8 mouse cellular contexts compared by ENCODE assay signal in the genomic region with DNA sequence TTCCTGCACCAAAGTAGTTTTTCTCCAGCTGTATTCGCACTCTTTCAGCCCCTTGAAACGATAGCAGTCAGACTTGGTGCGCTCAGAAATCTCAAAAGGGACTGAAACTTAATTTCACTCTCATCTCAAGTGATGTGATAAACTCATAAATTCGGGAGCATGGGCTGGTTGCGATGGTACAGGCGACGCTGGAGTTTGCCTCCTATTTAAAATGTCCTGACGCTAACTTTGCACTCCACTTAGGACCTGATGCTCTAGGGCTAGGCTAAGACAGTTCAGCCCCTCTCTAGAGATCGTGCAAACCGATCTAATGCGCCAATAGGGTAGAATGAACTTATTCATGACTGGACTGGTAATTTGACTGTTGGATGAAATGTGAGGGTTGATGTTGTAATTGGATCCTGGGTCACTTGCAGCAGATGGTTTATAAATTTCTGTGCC. TPM values are rescaled to one million over a fixed set of nuclear protein-coding genes. Genes with fewer than 3 reads are reported as not detected.
DNase-seq lines count a peak whose midpoint lies in the region; ATAC-seq and TF ChIP-seq lines count a peak whose summit lies in the region.

No protein-coding gene starts in this region.

- H3K4me1 ChIP-seq in heart, embryonic 11.5 days (ENCODE audit: control insufficient read depth, insufficient read depth, low read length), result peaks cover 4% of the 10 kb centered on the region
- no peaks in the 10 kb centered on the region for H3K4me1 ChIP-seq in intestine, postnatal 0 days (replicated peaks; ENCODE audit: control insufficient read depth, insufficient read depth, low read length)

- H3K4me3 ChIP-seq in heart, embryonic 11.5 days (ENCODE audit: low read depth, low read length), result peak overlapping the region; percentile 95
- H3K4me3 ChIP-seq in intestine, postnatal 0 days (ENCODE audit: low read depth, low read length), result peak overlapping the region; percentile 91

- TF ChIP-seq CTCF in intestine, postnatal 0 days (IDR thresholded peaks at IDR 0.05; ENCODE audit: low read depth), result no peak

- WGBS in heart, embryonic 11.5 days (ENCODE audit: insufficient replicate concordance), result 1% methylated on average over 11 of the region's 11 CpGs
- under 1% methylated on average over 11 of the region's 11 CpGs for WGBS in intestine, postnatal 0 days

- H3K27me3 ChIP-seq in heart, embryonic 11.5 days (ENCODE audit: control insufficient read depth, insufficient read depth, low read length), result no peaks in the 10 kb centered on the region
- no peaks in the 10 kb centered on the region for H3K27me3 ChIP-seq in intestine, postnatal 0 days (replicated peaks; ENCODE audit: control insufficient read depth, insufficient read depth, low read length)

- H3K9ac ChIP-seq in heart, embryonic 11.5 days (ENCODE audit: low read depth, low read length), result peak overlapping the region; percentile 100
- H3K9ac ChIP-seq in intestine, postnatal 0 days (ENCODE audit: low read depth, low read length), result peak overlapping the region; percentile 96

- peak overlapping the region; percentile 74 for H3K4me2 ChIP-seq in heart, embryonic 11.5 days
- peak overlapping the region; percentile 95 for H3K4me2 ChIP-seq in intestine, postnatal 0 days (replicated peaks; ENCODE audit: low read depth)

- H3K9me3 ChIP-seq in heart, embryonic 11.5 days (replicated peaks; ENCODE audit: control insufficient read depth, low read length), result no peaks in the 10 kb centered on the region
- no peaks in the 10 kb centered on the region for H3K9me3 ChIP-seq in intestine, postnatal 0 days (ENCODE audit: control insufficient read depth)

- peak overlapping the region; percentile 100 for H3K27ac ChIP-seq in heart, embryonic 11.5 days (ENCODE audit: low read depth, low read length)
- peak overlapping the region; percentile 100 for H3K27ac ChIP-seq in intestine, postnatal 0 days (ENCODE audit: low read depth, low read length)

- DNase-seq in heart, adult 18-20 months, result no peak
- peak; percentile 42 for DNase-seq in CD4-positive helper T cell, adult 2 months (ENCODE audit: low read depth, low spot score)
- DNase-seq in embryo, embryonic 9.5 days (ENCODE audit: extremely low spot score), result peak; percentile 37
- peak; percentile 50 for DNase-seq in neural tube, embryonic 10.5 days (ENCODE audit: extremely low spot score, low spot score)
- no peak for DNase-seq in ovary, postnatal 10 days (ENCODE audit: low spot score)
- DNase-seq in gastrocnemius, adult 18-20 months (ENCODE audit: low spot score), result no peak

- no peaks in the 10 kb centered on the region for H3K36me3 ChIP-seq in heart, embryonic 11.5 days (ENCODE audit: control insufficient read depth, insufficient read depth, low read length)
- H3K36me3 ChIP-seq in intestine, postnatal 0 days (ENCODE audit: control insufficient read depth, insufficient read depth), result no peaks in the 10 kb centered on the region

- no peak for ATAC-seq in heart, embryonic 11.5 days (replicated peaks; ENCODE audit: insufficient number of reproducible peaks, low FRiP score, low TSS enrichment)
- no peak for ATAC-seq in intestine, postnatal 0 days

RNA-seq across cellular contexts. Expression of a gene that starts 0.4 kb away (rescaled TPM):
- 0.50 and 0.84 TPM in 2 replicates for polyA plus RNA-seq in heart, embryonic 11.5 days (2014; fragmentation: Nextera tagmentation; extraction: Ambion mirVana)
- total RNA-seq in heart, adult 18-20 months (2021), result not detected
- polyA plus RNA-seq in intestine, postnatal 0 days (2015; fragmentation: Nextera tagmentation; extraction: Ambion mirVana), result 0.43 and 1.1 TPM in 2 replicates
- total RNA-seq in gastrocnemius, adult 18-20 months (2021), result 1 to 10 TPM in 1 of 2 experiments, under 1 TPM in 1; 0.52 to 1.2 TPM

RNA-seq across cellular contexts. Expression of a gene that starts 1.3 kb away (rescaled TPM):
- 53.9 and 66.3 TPM in 2 replicates for polyA plus RNA-seq in heart, embryonic 11.5 days (2014; fragmentation: Nextera tagmentation; extraction: Ambion mirVana)
- 10 to 100 TPM; 39.9 to 40.9 TPM for total RNA-seq in heart, adult 18-20 months (2021)
- polyA plus RNA-seq in intestine, postnatal 0 days (2015; fragmentation: Nextera tagmentation; extraction: Ambion mirVana), result 42.2 and 44.7 TPM in 2 replicates
- total RNA-seq in gastrocnemius, adult 18-20 months (2021), result 10 to 100 TPM; 33.6 to 34.2 TPM

RNA-seq across cellular contexts. Expression of a gene that starts 32.6 kb away (rescaled TPM):
- polyA plus RNA-seq in heart, embryonic 11.5 days (2014; fragmentation: Nextera tagmentation; extraction: Ambion mirVana), result 23.6 and 27.9 TPM in 2 replicates
- 10 to 100 TPM; 40.1 to 42.6 TPM for total RNA-seq in heart, adult 18-20 months (2021)
- polyA plus RNA-seq in intestine, postnatal 0 days (2015; fragmentation: Nextera tagmentation; extraction: Ambion mirVana), result 10.2 and 10.3 TPM in 2 replicates
- 10 to 100 TPM; 17.1 to 21.7 TPM for total RNA-seq in gastrocnemius, adult 18-20 months (2021)

RNA-seq across cellular contexts. Expression of a gene that starts 48.5 kb away (rescaled TPM):
- 0.27 and 0.46 TPM in 2 replicates for polyA plus RNA-seq in heart, embryonic 11.5 days (2014; fragmentation: Nextera tagmentation; extraction: Ambion mirVana)
- 1 to 10 TPM in 1 of 2 experiments, under 1 TPM in 1; 0.12 to 1.1 TPM for total RNA-seq in heart, adult 18-20 months (2021)
- polyA plus RNA-seq in intestine, postnatal 0 days (2015; fragmentation: Nextera tagmentation; extraction: Ambion mirVana), result 0.73 and 0.77 TPM in 2 replicates
- total RNA-seq in gastrocnemius, adult 18-20 months (2021), result under 1 TPM in 1 of 2 experiments, not detected in 1; 0.05 TPM

Comparison
In these comparisons a context has a peak if more than half of its experiments do, and no peak if none do; other contexts are left out.
1. DNase-seq: peak in CD4-positive helper T cell, adult 2 months (single experiment), embryo, embryonic 9.5 days (single experiment) and neural tube, embryonic 10.5 days (single experiment); none in heart, adult 18-20 months (0 of 2), ovary, postnatal 10 days (single experiment) and gastrocnemius, adult 18-20 months (single experiment).